Mouse (Mus musculus): ENCODE results near the gene Aff1. TPM values are rescaled to one million over a fixed set of nuclear protein-coding genes. Genes with fewer than 3 reads are reported as not detected.

The Aff1 gene
- polyA plus RNA-seq, 1 experiment from 2014 or later: 7.3 TPM

GRCm38 (mm10) chr5:103741992-103742391, 49.8 kb downstream of the Aff1 start:
- Histone ChIP-seq H3K36me3 (ENCODE audit: control insufficient read depth, insufficient read depth, low read length) (no peaks in the 10 kb centered on the region), H3K4me2 (ENCODE audit: low read length) (no peak overlapping the region), H3K4me3 (ENCODE audit: low read depth, low read length) (no peak overlapping the region), H3K27ac (ENCODE audit: low read depth) (no peak overlapping the region), H3K9ac (ENCODE audit: low read length) (no peak overlapping the region), H3K9me3 (ENCODE audit: control insufficient read depth, low read length) (no peaks in the 10 kb centered on the region), H3K4me1 (replicated peaks; ENCODE audit: control insufficient read depth, insufficient read depth, low read length) (no peaks in the 10 kb centered on the region), H3K27me3 (replicated peaks; ENCODE audit: control insufficient read depth, insufficient read depth, low read length) (no peaks in the 10 kb centered on the region)
- 72% methylated on average over 2 of the region's 2 CpGs for WGBS
- ATAC-seq (replicated peaks; ENCODE audit: low FRiP score, low TSS enrichment, low read depth) (no peak), DNase-seq (ENCODE audit: low spot score) (no peak)

- H3K27me3 ChIP-seq (replicated peaks; ENCODE audit: control insufficient read depth, insufficient read depth, low read length): no peaks in the 10 kb centered on the region
- 64% methylated on average over 6 of the region's 6 CpGs for WGBS
- no peak overlapping the region for H3K4me2 ChIP-seq (ENCODE audit: low read length)
- no peaks in the 10 kb centered on the region for H3K4me1 ChIP-seq (replicated peaks; ENCODE audit: control insufficient read depth, insufficient read depth, low read length)
- no peak overlapping the region for H3K9ac ChIP-seq (ENCODE audit: low read length)
- no peaks in the 10 kb centered on the region for H3K9me3 ChIP-seq (ENCODE audit: control insufficient read depth, low read length)
- DNase-seq (ENCODE audit: low spot score): no peak
- no peak for ATAC-seq (replicated peaks; ENCODE audit: low FRiP score, low TSS enrichment, low read depth)
- H3K4me3 ChIP-seq (ENCODE audit: low read depth, low read length): no peak overlapping the region
- H3K36me3 ChIP-seq (ENCODE audit: control insufficient read depth, insufficient read depth, low read length): no peaks in the 10 kb centered on the region
- no peak overlapping the region for H3K27ac ChIP-seq (ENCODE audit: low read depth)
Measured at GRCm38 (mm10) chr5:103744531-103744930, 52.4 kb downstream of the Aff1 start.

- no peak overlapping the region for H3K27ac ChIP-seq (ENCODE audit: low read depth)
- no peaks in the 10 kb centered on the region for H3K27me3 ChIP-seq (replicated peaks; ENCODE audit: control insufficient read depth, insufficient read depth, low read length)
- no peaks in the 10 kb centered on the region for H3K4me1 ChIP-seq (replicated peaks; ENCODE audit: control insufficient read depth, insufficient read depth, low read length)
- no peaks in the 10 kb centered on the region for H3K36me3 ChIP-seq (ENCODE audit: control insufficient read depth, insufficient read depth, low read length)
- H3K9ac ChIP-seq (ENCODE audit: low read length): no peak overlapping the region
- no peak for ATAC-seq (replicated peaks; ENCODE audit: low FRiP score, low TSS enrichment, low read depth)
- H3K9me3 ChIP-seq (ENCODE audit: control insufficient read depth, low read length): no peaks in the 10 kb centered on the region
- 88% methylated on average over 1 of the region's 1 CpGs for WGBS
- H3K4me3 ChIP-seq (ENCODE audit: low read depth, low read length): no peak overlapping the region
- no peak for DNase-seq (ENCODE audit: low spot score)
- no peak overlapping the region for H3K4me2 ChIP-seq (ENCODE audit: low read length)
Measured at GRCm38 (mm10) chr5:103745635-103746034, 53.5 kb downstream of the Aff1 start.

- H3K27me3 ChIP-seq (replicated peaks; ENCODE audit: control insufficient read depth, insufficient read depth, low read length): no peaks in the 10 kb centered on the region
- no peaks in the 10 kb centered on the region for H3K9me3 ChIP-seq (ENCODE audit: control insufficient read depth, low read length)
- H3K4me2 ChIP-seq (ENCODE audit: low read length): no peak overlapping the region
- H3K36me3 ChIP-seq (ENCODE audit: control insufficient read depth, insufficient read depth, low read length): no peaks in the 10 kb centered on the region
- ATAC-seq (replicated peaks; ENCODE audit: low FRiP score, low TSS enrichment, low read depth): no peak
- H3K4me1 ChIP-seq (replicated peaks; ENCODE audit: control insufficient read depth, insufficient read depth, low read length): no peaks in the 10 kb centered on the region
- no peak overlapping the region for H3K9ac ChIP-seq (ENCODE audit: low read length)
- no peak for DNase-seq (ENCODE audit: low spot score)
- 88% methylated on average over 3 of the region's 3 CpGs for WGBS
- no peak overlapping the region for H3K27ac ChIP-seq (ENCODE audit: low read depth)
- no peak overlapping the region for H3K4me3 ChIP-seq (ENCODE audit: low read depth, low read length)
Measured at GRCm38 (mm10) chr5:103746561-103747085, 54.4 kb downstream of the Aff1 start.

- no peaks in the 10 kb centered on the region for H3K27me3 ChIP-seq (replicated peaks; ENCODE audit: control insufficient read depth, insufficient read depth, low read length)
- H3K36me3 ChIP-seq (ENCODE audit: control insufficient read depth, insufficient read depth, low read length): no peaks in the 10 kb centered on the region
- H3K4me1 ChIP-seq (replicated peaks; ENCODE audit: control insufficient read depth, insufficient read depth, low read length): no peaks in the 10 kb centered on the region
- ATAC-seq (replicated peaks; ENCODE audit: low FRiP score, low TSS enrichment, low read depth) (no peak), DNase-seq (ENCODE audit: low spot score) (no peak)
- H3K9ac ChIP-seq (ENCODE audit: low read length): no peak overlapping the region
- WGBS: 80% methylated on average over 2 of the region's 2 CpGs
- no peak overlapping the region for H3K4me2 ChIP-seq (ENCODE audit: low read length)
- H3K27ac ChIP-seq (ENCODE audit: low read depth): no peak overlapping the region
- H3K4me3 ChIP-seq (ENCODE audit: low read depth, low read length): no peak overlapping the region
- no peaks in the 10 kb centered on the region for H3K9me3 ChIP-seq (ENCODE audit: control insufficient read depth, low read length)
Measured at GRCm38 (mm10) chr5:103747098-103747497, 54.9 kb downstream of the Aff1 start.

GRCm38 (mm10) chr5:103748343-103748742, 56.2 kb downstream of the Aff1 start:
- H3K27me3 ChIP-seq (replicated peaks; ENCODE audit: control insufficient read depth, insufficient read depth, low read length): no peaks in the 10 kb centered on the region
- H3K4me1 ChIP-seq (replicated peaks; ENCODE audit: control insufficient read depth, insufficient read depth, low read length): peaks cover 4% of the 10 kb centered on the region; the same call in 1 of the 2 replicates
- H3K4me2 ChIP-seq (ENCODE audit: low read length): no peak overlapping the region
- H3K9me3 ChIP-seq (ENCODE audit: control insufficient read depth, low read length): no peaks in the 10 kb centered on the region
- H3K36me3 ChIP-seq (ENCODE audit: control insufficient read depth, insufficient read depth, low read length): no peaks in the 10 kb centered on the region
- ATAC-seq (replicated peaks; ENCODE audit: low FRiP score, low TSS enrichment, low read depth) (no peak), DNase-seq (ENCODE audit: low spot score) (no peak)
- no peak overlapping the region for H3K4me3 ChIP-seq (ENCODE audit: low read depth, low read length)
- H3K27ac ChIP-seq (ENCODE audit: low read depth): no peak overlapping the region
- H3K9ac ChIP-seq (ENCODE audit: low read length): no peak overlapping the region

- Histone ChIP-seq H3K36me3 (ENCODE audit: control insufficient read depth, insufficient read depth, low read length) (no peaks in the 10 kb centered on the region), H3K27ac (ENCODE audit: low read depth) (no peak overlapping the region), H3K9ac (ENCODE audit: low read length) (no peak overlapping the region), H3K4me1 (replicated peaks; ENCODE audit: control insufficient read depth, insufficient read depth, low read length) (peaks cover 4% of the 10 kb centered on the region; the same call in 1 of the 2 replicates), H3K27me3 (replicated peaks; ENCODE audit: control insufficient read depth, insufficient read depth, low read length) (no peaks in the 10 kb centered on the region), H3K4me2 (ENCODE audit: low read length) (no peak overlapping the region), H3K9me3 (ENCODE audit: control insufficient read depth, low read length) (no peaks in the 10 kb centered on the region), H3K4me3 (ENCODE audit: low read depth, low read length) (no peak overlapping the region)
- no peak for ATAC-seq (replicated peaks; ENCODE audit: low FRiP score, low TSS enrichment, low read depth)
- 63% methylated on average over 7 of the region's 7 CpGs for WGBS
- DNase-seq (ENCODE audit: low spot score): no peak
Measured at GRCm38 (mm10) chr5:103749465-103750285, 57.5 kb downstream of the Aff1 start.

GRCm38 (mm10) chr5:103752665-103753510, 60.7 kb downstream of the Aff1 start:
- 2% methylated on average over 23 of the region's 23 CpGs for WGBS
- no peaks in the 10 kb centered on the region for H3K27me3 ChIP-seq (replicated peaks; ENCODE audit: control insufficient read depth, insufficient read depth, low read length)
- peak; percentile 74 for DNase-seq (ENCODE audit: low spot score)
- H3K4me3 ChIP-seq (ENCODE audit: low read depth, low read length): peak overlapping the region; percentile 72
- H3K4me1 ChIP-seq (replicated peaks; ENCODE audit: control insufficient read depth, insufficient read depth, low read length): peaks cover 4% of the 10 kb centered on the region; the same call in 1 of the 2 replicates
- H3K9ac ChIP-seq (ENCODE audit: low read length): peak overlapping the region; percentile 75
- H3K9me3 ChIP-seq (ENCODE audit: control insufficient read depth, low read length): no peaks in the 10 kb centered on the region
- peak overlapping the region; percentile 74 for H3K4me2 ChIP-seq (ENCODE audit: low read length)
- H3K36me3 ChIP-seq (ENCODE audit: control insufficient read depth, insufficient read depth, low read length): no peaks in the 10 kb centered on the region
- H3K27ac ChIP-seq (ENCODE audit: low read depth): peak overlapping the region; percentile 96
- ATAC-seq (replicated peaks; ENCODE audit: low FRiP score, low TSS enrichment, low read depth): no peak; the same call in 1 of the 2 replicates

Measured in intestine, embryonic 14.5 days (tissue).